Comparison of ENCODE assay signal across 1 mouse cellular context in the genomic region with DNA sequence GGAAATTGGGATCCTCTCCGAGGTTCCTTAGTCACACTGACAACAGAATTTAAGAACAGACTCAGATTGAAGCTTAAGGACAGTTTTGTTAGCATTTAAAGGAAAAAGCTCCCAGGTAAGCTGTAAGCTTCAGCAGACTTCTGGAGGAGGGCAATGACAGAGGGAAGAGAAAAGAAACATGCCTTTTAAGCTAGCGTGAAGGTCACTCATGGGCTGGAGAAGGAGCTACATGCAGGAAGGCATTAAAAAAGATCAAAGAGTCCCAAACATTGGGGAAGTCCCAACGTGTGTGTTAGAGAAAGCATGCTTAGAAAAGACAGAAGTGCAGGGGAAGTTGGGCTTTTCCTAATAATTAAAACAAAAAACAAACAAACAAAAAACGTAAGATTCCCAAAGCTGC.
TF ChIP-seq lines count a peak whose summit lies in the region.

No protein-coding gene starts in this region.

TF ChIP-seq in CH12.LX, 34 proteins besides CTCF, POLR2A, EP300 and RAD21 (continued from another document):
- no peak for TF ChIP-seq MAZ (IDR thresholded peaks at IDR 0.05; ENCODE audit: low read depth, low read length)
- TF ChIP-seq UBTF (IDR thresholded peaks at IDR 0.05; ENCODE audit: low read depth, low read length) = no peak
- peak; percentile 79; the same call in 1 of the 2 replicates for TF ChIP-seq MAX (IDR thresholded peaks at IDR 0.05; ENCODE audit: low read length)
- no peak for TF ChIP-seq CHD2 (IDR thresholded peaks at IDR 0.05; ENCODE audit: low read length)
- TF ChIP-seq SIN3A (IDR thresholded peaks at IDR 0.05; ENCODE audit: low read length) = no peak
- TF ChIP-seq CHD1 (IDR thresholded peaks at IDR 0.05; ENCODE audit: low read depth, low read length) = no peak
- TF ChIP-seq TBP (conservative IDR thresholded peaks at IDR 0.05; ENCODE audit: low read depth, low read length) = peak; percentile 64; the same call in 1 of the 2 replicates
- no peak for TF ChIP-seq NRF1 (IDR thresholded peaks at IDR 0.05; ENCODE audit: low read depth, low read length)
- TF ChIP-seq TCF12 (IDR thresholded peaks at IDR 0.05; ENCODE audit: low read depth, low read length) = no peak
- TF ChIP-seq USF1 (IDR thresholded peaks at IDR 0.05; ENCODE audit: low read depth, low read length) = no peak
- TF ChIP-seq MAFK (IDR thresholded peaks at IDR 0.05; ENCODE audit: insufficient replicate concordance, low read length) = no peak
- TF ChIP-seq GABPA (IDR thresholded peaks at IDR 0.05; ENCODE audit: insufficient replicate concordance, low read depth, low read length) = no peak
